Mouse (Mus musculus): ENCODE data around the gene Ddx27.

The Ddx27 gene

GRCm38 (mm10) chr2:167062965-167063880 lies 48.2 kb downstream of the Ddx27 start, which contains the start of gene Znfx1:
Gene Znfx1 (minus strand): TSS chr2:167063015.
- DNase-seq (ENCODE audit: low spot score), result peak; percentile 96

- no peak for DNase-seq (ENCODE audit: low spot score)
These were observed 49.0 kb downstream of the Ddx27 start for GRCm38 (mm10) chr2:167063906-167064496.

- DNase-seq (ENCODE audit: low spot score), result no peak
These were observed 49.8 kb downstream of the Ddx27 start for GRCm38 (mm10) chr2:167064601-167065295.

GRCm38 (mm10) chr2:167066031-167066430 lies 51.0 kb downstream of the Ddx27 start:
- DNase-seq (ENCODE audit: low spot score), result no peak

GRCm38 (mm10) chr2:167066528-167067516 lies 51.8 kb downstream of the Ddx27 start:
- DNase-seq (ENCODE audit: low spot score), result no peak

GRCm38 (mm10) chr2:167067575-167067974 lies 52.6 kb downstream of the Ddx27 start:
- no peak for DNase-seq (ENCODE audit: low spot score)

GRCm38 (mm10) chr2:167070341-167070740 lies 55.3 kb downstream of the Ddx27 start:
- DNase-seq (ENCODE audit: low spot score), result no peak

GRCm38 (mm10) chr2:167071266-167071640 lies 56.3 kb downstream of the Ddx27 start:
- DNase-seq (ENCODE audit: low spot score), result no peak

- peak; percentile 92 for DNase-seq (ENCODE audit: low spot score)
These were observed 56.9 kb downstream of the Ddx27 start for GRCm38 (mm10) chr2:167071641-167072601.

GRCm38 (mm10) chr2:167074587-167074986 lies 59.6 kb downstream of the Ddx27 start:
- no peak for DNase-seq (ENCODE audit: low spot score)

GRCm38 (mm10) chr2:167076352-167076751 lies 61.4 kb downstream of the Ddx27 start:
- no peak for DNase-seq (ENCODE audit: low spot score)

GRCm38 (mm10) chr2:167076759-167077158 lies 61.8 kb downstream of the Ddx27 start:
- DNase-seq (ENCODE audit: low spot score), result no peak

GRCm38 (mm10) chr2:167077199-167077962 lies 62.4 kb downstream of the Ddx27 start:
- DNase-seq (ENCODE audit: low spot score), result no peak

- no peak for DNase-seq (ENCODE audit: low spot score)
These were observed 63.5 kb downstream of the Ddx27 start for GRCm38 (mm10) chr2:167078486-167078885.

- DNase-seq (ENCODE audit: low spot score), result no peak
These were observed 64.0 kb downstream of the Ddx27 start for GRCm38 (mm10) chr2:167078931-167079495.

GRCm38 (mm10) chr2:167079535-167080257 lies 64.7 kb downstream of the Ddx27 start:
- DNase-seq (ENCODE audit: low spot score), result no peak

GRCm38 (mm10) chr2:167080387-167080786 lies 65.4 kb downstream of the Ddx27 start:
- no peak for DNase-seq (ENCODE audit: low spot score)

- no peak for DNase-seq (ENCODE audit: low spot score)
These were observed 66.1 kb downstream of the Ddx27 start for GRCm38 (mm10) chr2:167081135-167081534.
